Comparison of ENCODE assay signal across 22 mouse cellular contexts in genomic region chr1:191176887-191177286, GRCm38 (mm10). TPM values are rescaled to one million over a fixed set of nuclear protein-coding genes. Genes with fewer than 3 reads are reported as not detected.
"Had no signal": no experiment of that assay in that cellular context is flagged by ENCODE, and none has a peak within 500 bp of the region (broad histone marks: within the 10 kb centered on the region; RNA-seq: fewer than 3 reads in every experiment).

No protein-coding gene starts in this region.

- H3K36me3 ChIP-seq: liver, embryonic 15.5 days; lung, embryonic 15.5 days; neural tube, embryonic 12.5 days; stomach, embryonic 15.5 days had no signal

- DNase-seq: liver, postnatal 0 days; lung, adult 2 months; lung, postnatal 14 days; lung, postnatal 36 days; midbrain, embryonic 14.5 days; right cerebral cortex, postnatal 14 days; thymus, adult 2 months; thymus, postnatal 25 days; thymus, postnatal 4 days had no signal

- ATAC-seq: liver, postnatal 0 days; lung, postnatal 0 days; midbrain, embryonic 16.5 days had no signal

- H3K9ac ChIP-seq: liver, embryonic 15.5 days; liver, postnatal 0 days; lung, embryonic 15.5 days; neural tube, embryonic 12.5 days; stomach, embryonic 15.5 days had no signal

- H3K27ac ChIP-seq: liver, embryonic 15.5 days; lung, embryonic 15.5 days; macrophage; neural tube, embryonic 12.5 days; stomach, embryonic 15.5 days; stomach, postnatal 0 days had no signal

- H3K4me3 ChIP-seq: liver, embryonic 15.5 days; lung, embryonic 15.5 days; neural tube, embryonic 12.5 days; stomach, embryonic 15.5 days had no signal

- H3K9me3 ChIP-seq: liver, embryonic 15.5 days; lung, embryonic 15.5 days; neural tube, embryonic 12.5 days; stomach, embryonic 15.5 days had no signal

- H3K4me2 ChIP-seq: liver, embryonic 15.5 days; lung, embryonic 15.5 days; midbrain, embryonic 11.5 days; neural tube, embryonic 12.5 days; stomach, embryonic 15.5 days had no signal

RNA-seq across cellular contexts. Expression of gene Fam71a, which starts 12.3 kb away (rescaled TPM):
- polyA plus RNA-seq: liver, embryonic 15.5 days; liver, postnatal 0 days; lung, adult 2 months; lung, embryonic 15.5 days; lung, postnatal 0 days; macrophage; midbrain, embryonic 11.5 days; midbrain, embryonic 14.5 days; midbrain, embryonic 16.5 days; neural tube, embryonic 12.5 days; neural tube, embryonic 14.5 days; spleen, adult 2 months; stomach, embryonic 15.5 days; stomach, postnatal 0 days; thymus, adult 2 months; urinary bladder, adult 2 months had no signal

RNA-seq across cellular contexts. Expression of gene Atf3, which starts 41.0 kb away (rescaled TPM):
- polyA plus RNA-seq: testis, adult 2 months had no signal
